Mouse (Mus musculus) bone marrow macrophage, adult 2 months (primary cell): ENCODE measurements around the gene Pllp. TPM values are rescaled to one million over a fixed set of nuclear protein-coding genes. Genes with fewer than 3 reads are reported as not detected.
A peak's percentile ranks its signal among the peaks of the same experiment; 100 is the strongest.

ENCODE experiments used
- H3K27ac ChIP-seq: 2 replicates; pipeline ENCODE4 v1.5.1; 2012; ENCODE audit warnings: low read depth, low read length; ENCODE audit not compliant: insufficient read depth
- H3K4me1 ChIP-seq: 2 replicates; pipeline ENCODE4 v1.6.1; 2012; ENCODE audit warnings: low read length; ENCODE audit not compliant: control insufficient read depth, insufficient read depth
- H3K4me3 ChIP-seq: 2 replicates; pipeline ENCODE4 v1.5.1; 2012; ENCODE audit warnings: mild to moderate bottlenecking, low read length, moderate library complexity; ENCODE audit not compliant: insufficient read depth
- CTCF ChIP-seq: IDR thresholded peaks from 2 replicates; pipeline ENCODE4 v1.5.1; 2012; ENCODE audit warnings: low read depth, mild to moderate bottlenecking, low read length, moderate library complexity
- POLR2A ChIP-seq: IDR thresholded peaks from 2 replicates; pipeline ENCODE4 v1.6.1; 2012; ENCODE audit warnings: mild to moderate bottlenecking, low read depth, low read length, borderline replicate concordance
- polyA plus RNA-seq: library from polyadenylated mRNA; stranded (reverse); fragments of >200 nt; gene quantifications from 2 replicates; pipeline ENCODE4 v1.2.4, GENCODE M21; 2012; ENCODE audit not compliant: missing spikeins, insufficient read depth, insufficient read length

Pllp gene
- polyA plus RNA-seq, 1 experiment: not detected

- H3K27ac ChIP-seq: no peak overlapping the region
- TF ChIP-seq POLR2A (no peak), CTCF (no peak)
- peaks cover 3% of the 10 kb centered on the region; the same call in 1 of the 2 replicates for H3K4me1 ChIP-seq
- no peak overlapping the region for H3K4me3 ChIP-seq
Measured at GRCm38 (mm10) chr8:94694701-94695100, 1.4 kb downstream of the Pllp start.

GRCm38 (mm10) chr8:94685953-94686352 lies 10.1 kb downstream of the Pllp start:
- TF ChIP-seq CTCF (no peak), POLR2A (no peak)
- H3K27ac ChIP-seq: no peak overlapping the region
- H3K4me3 ChIP-seq: no peak overlapping the region
- H3K4me1 ChIP-seq: no peaks in the 10 kb centered on the region

- H3K27ac ChIP-seq: no peak overlapping the region
- no peaks in the 10 kb centered on the region for H3K4me1 ChIP-seq
- TF ChIP-seq POLR2A: no peak
- TF ChIP-seq CTCF: no peak
- H3K4me3 ChIP-seq: no peak overlapping the region
Measured at GRCm38 (mm10) chr8:94684287-94684686, 11.8 kb downstream of the Pllp start.

DNA sequence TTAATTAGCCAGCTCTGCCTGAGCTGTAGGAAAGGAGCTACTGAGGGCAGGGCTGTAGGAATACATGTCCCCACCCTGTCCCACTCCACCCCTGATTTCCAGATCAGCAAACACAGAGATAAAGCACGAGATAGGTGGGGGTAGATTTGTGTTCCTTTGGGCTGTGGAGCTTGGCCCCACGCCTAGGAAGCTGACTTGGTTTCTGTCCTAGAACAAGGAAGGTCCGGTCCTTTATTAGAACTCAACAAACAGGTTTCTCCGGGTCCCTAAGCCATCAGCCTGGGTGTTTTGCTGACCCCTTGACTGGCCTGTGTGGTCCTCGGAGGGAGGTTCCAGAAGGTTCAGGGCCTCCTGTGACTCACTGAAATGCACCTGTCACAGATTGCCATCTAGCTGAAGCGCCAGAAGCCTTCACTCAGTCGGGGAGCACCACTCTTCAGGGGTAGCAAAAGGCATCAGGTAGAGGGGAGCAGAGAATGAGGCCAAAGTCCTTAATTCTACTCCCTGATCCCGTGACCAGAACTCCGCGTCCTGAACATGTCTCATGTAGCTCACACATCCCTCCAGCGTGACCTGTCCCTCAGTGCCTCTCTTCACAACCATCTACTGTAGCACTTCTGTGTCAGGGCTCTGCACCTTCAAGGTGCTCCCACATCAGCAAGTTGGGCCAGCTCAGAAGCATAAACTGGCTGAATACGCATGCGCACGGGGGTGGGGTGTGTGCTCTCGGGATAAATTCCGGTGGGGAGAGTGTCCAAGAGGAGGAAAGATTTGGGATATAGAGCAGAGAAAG lies 13.2 kb downstream of the Pllp start:
- no peak overlapping the region for H3K4me3 ChIP-seq
- H3K4me1 ChIP-seq: no peaks in the 10 kb centered on the region
- no peak overlapping the region for H3K27ac ChIP-seq
- TF ChIP-seq CTCF (no peak), POLR2A (no peak)

- TF ChIP-seq CTCF (0 out of 2 replicates have a peak, but pooled peaks have one; percentile 12), POLR2A (no peak)
- no peak overlapping the region for H3K4me3 ChIP-seq
- H3K27ac ChIP-seq: no peak overlapping the region
- no peaks in the 10 kb centered on the region for H3K4me1 ChIP-seq
Measured at GRCm38 (mm10) chr8:94680414-94680813, 15.7 kb downstream of the Pllp start.

GRCm38 (mm10) chr8:94678582-94678981 lies 17.5 kb downstream of the Pllp start:
- H3K27ac ChIP-seq: no peak overlapping the region
- H3K4me3 ChIP-seq: no peak overlapping the region
- H3K4me1 ChIP-seq: peaks cover 2% of the 10 kb centered on the region; the same call in 1 of the 2 replicates
- TF ChIP-seq CTCF (no peak), POLR2A (no peak)

GRCm38 (mm10) chr8:94675923-94676322 lies 20.2 kb downstream of the Pllp start:
- TF ChIP-seq CTCF: no peak
- no peak for TF ChIP-seq POLR2A
- Histone ChIP-seq H3K4me3 (no peak overlapping the region), H3K4me1 (peaks cover 2% of the 10 kb centered on the region; the same call in 1 of the 2 replicates), H3K27ac (no peak overlapping the region)

GRCm38 (mm10) chr8:94674384-94674783 lies 21.7 kb downstream of the Pllp start:
- TF ChIP-seq CTCF (no peak), POLR2A (no peak)
- Histone ChIP-seq H3K4me1 (peaks cover 2% of the 10 kb centered on the region; the same call in 1 of the 2 replicates), H3K27ac (no peak overlapping the region), H3K4me3 (no peak overlapping the region)

DNA sequence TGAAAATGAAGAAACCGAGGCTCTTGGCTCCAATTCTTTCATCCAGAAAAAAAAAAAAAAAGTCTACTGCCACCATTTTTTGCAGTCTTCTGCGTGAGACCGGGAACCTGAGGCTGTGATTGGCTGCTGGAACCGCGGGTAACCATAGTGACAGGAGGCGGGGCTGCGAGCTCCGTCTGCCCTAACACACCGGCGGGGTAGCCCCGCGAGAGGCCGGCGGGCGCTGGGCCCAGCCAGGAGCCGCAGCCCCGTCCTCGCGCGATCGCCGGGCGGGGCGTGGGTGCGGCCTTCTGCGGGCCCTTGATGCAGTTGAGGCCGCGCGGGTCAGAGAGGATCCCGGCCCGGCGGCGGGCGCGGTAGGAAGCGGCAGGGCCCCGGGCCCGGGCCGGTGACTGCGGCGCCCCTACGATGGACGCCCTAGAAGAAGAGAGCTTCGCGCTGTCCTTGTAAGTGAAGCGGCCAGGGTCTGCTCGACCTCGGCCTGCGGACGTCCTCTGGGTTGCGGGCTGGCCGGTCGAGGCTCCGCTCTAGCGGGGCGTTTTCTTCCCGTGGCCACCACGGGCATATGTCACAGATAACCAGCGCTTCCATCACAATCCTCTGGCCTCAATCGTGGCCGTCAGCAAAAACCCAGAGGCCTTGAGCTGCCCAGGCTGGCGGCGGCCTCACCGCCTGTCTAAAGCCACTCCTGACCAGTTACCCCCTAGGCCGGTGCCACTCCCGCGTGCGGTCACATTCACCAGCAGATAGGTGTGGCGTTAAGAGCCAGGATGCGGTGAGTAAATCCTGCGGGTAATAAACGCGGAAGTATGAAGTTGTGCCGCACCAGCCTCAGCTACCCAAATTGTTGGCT lies 29.4 kb downstream of the Pllp start, which contains the start of gene Arl2bp:
TSS of gene Arl2bp (plus strand) at position 145 of the 853 bp plus-strand sequence.
- peak within 1 kb of the TSS; percentile 29; the same call in 1 of the 2 replicates for H3K27ac ChIP-seq
- peak within 1 kb of the TSS; percentile 63 for H3K4me3 ChIP-seq
- H3K4me1 ChIP-seq: peaks cover 5% of the 10 kb centered on the region; the same call in 1 of the 2 replicates
- no peak for TF ChIP-seq POLR2A
- TF ChIP-seq CTCF: no peak
